Comparison of ENCODE assay signal across 11 mouse cellular contexts in genomic region chr9:116553181-116553580, GRCm38 (mm10).
DNase-seq lines count a peak whose midpoint lies in the region; ATAC-seq and TF ChIP-seq lines count a peak whose summit lies in the region.
"Had no signal": no experiment of that assay in that cellular context is flagged by ENCODE, and none has a peak within 500 bp of the region (broad histone marks: within the 10 kb centered on the region; RNA-seq: fewer than 3 reads in every experiment).

No protein-coding gene starts in this region.

- no peaks in the 10 kb centered on the region for H3K27me3 ChIP-seq in kidney, adult 2 months (replicated peaks; ENCODE audit: control insufficient read depth, insufficient read depth, low read length)
- H3K27me3 ChIP-seq in kidney, embryonic 14.5 days (ENCODE audit: control insufficient read depth, insufficient read depth, low read length): no peaks in the 10 kb centered on the region
- no peaks in the 10 kb centered on the region for H3K27me3 ChIP-seq in limb, embryonic 10.5 days (ENCODE audit: low read depth, poor library complexity, severe bottlenecking)
- H3K27me3 ChIP-seq: heart, embryonic 13.5 days; limb, embryonic 15.5 days; neural tube, embryonic 12.5 days had no signal

- no peaks in the 10 kb centered on the region for H3K4me1 ChIP-seq in kidney, adult 2 months (ENCODE audit: control insufficient read depth, insufficient read depth, low read length)
- no peaks in the 10 kb centered on the region for H3K4me1 ChIP-seq in kidney, embryonic 14.5 days (ENCODE audit: control insufficient read depth, insufficient read depth, low read length)
- H3K4me1 ChIP-seq in limb, embryonic 10.5 days: peaks cover 39% of the 10 kb centered on the region

- TF ChIP-seq CTCF in kidney, adult 2 months (conservative IDR thresholded peaks at IDR 0.05; ENCODE audit: insufficient read depth, insufficient read length, low read depth, low read length): peak; percentile 59

- no peak for ATAC-seq in kidney, embryonic 14.5 days (ENCODE audit: low FRiP score, low TSS enrichment)
- no peak for ATAC-seq in frontal cortex, adult (ENCODE audit: low TSS enrichment)

- no peak overlapping the region for H3K4me3 ChIP-seq in kidney, adult 2 months (ENCODE audit: insufficient read depth, low read depth, low read length)
- no peak overlapping the region for H3K4me3 ChIP-seq in kidney, embryonic 14.5 days (ENCODE audit: low read length)
- H3K4me3 ChIP-seq in limb, embryonic 10.5 days: no peak overlapping the region
- H3K4me3 ChIP-seq: heart, embryonic 13.5 days; limb, embryonic 15.5 days; neural tube, embryonic 12.5 days had no signal

- no peaks in the 10 kb centered on the region for H3K9me3 ChIP-seq in kidney, embryonic 14.5 days (ENCODE audit: control insufficient read depth, low read length)
- no peaks in the 10 kb centered on the region for H3K9me3 ChIP-seq in limb, embryonic 10.5 days (replicated peaks)
- H3K9me3 ChIP-seq: heart, embryonic 13.5 days; limb, embryonic 15.5 days; neural tube, embryonic 12.5 days had no signal

- intact Hi-C loops in gastrocnemius, postnatal 14 days (cut with DNase I; ENCODE audit: low total_unique reads): no loop called here

- DNase-seq in kidney, adult 2 months: peak; percentile 14
- DNase-seq in A20 (ENCODE audit: low read depth, low spot score) (peak; percentile 36), ES-CJ7 (ENCODE audit: low read depth, low spot score) (peak; percentile 28)
- no peak for DNase-seq in limb, embryonic 10.5 days (ENCODE audit: low spot score)
- DNase-seq in gastrocnemius, postnatal 14 days: no peak
- DNase-seq: cerebellum, adult 8-10 months had no signal

- TF ChIP-seq POLR2A in kidney, adult 2 months (IDR thresholded peaks at IDR 0.05; ENCODE audit: low read depth, low read length): no peak

- 79% methylated on average over 3 of the region's 3 CpGs for WGBS in kidney, adult 2 months
- WGBS in kidney, embryonic 14.5 days: 87% methylated on average over 3 of the region's 3 CpGs
- 89% methylated on average over 3 of the region's 3 CpGs for WGBS in limb, embryonic 10.5 days

- H3K4me2 ChIP-seq in kidney, embryonic 14.5 days (replicated peaks; ENCODE audit: low read depth, low read length): no peak overlapping the region
- H3K4me2 ChIP-seq: heart, embryonic 13.5 days; limb, embryonic 15.5 days; neural tube, embryonic 12.5 days had no signal

- H3K36me3 ChIP-seq in kidney, adult 2 months (ENCODE audit: control insufficient read depth, insufficient read depth, low read length): no peaks in the 10 kb centered on the region
- no peaks in the 10 kb centered on the region for H3K36me3 ChIP-seq in kidney, embryonic 14.5 days (ENCODE audit: control insufficient read depth, insufficient read depth, low read length)
- no peaks in the 10 kb centered on the region for H3K36me3 ChIP-seq in limb, embryonic 10.5 days
- H3K36me3 ChIP-seq: heart, embryonic 13.5 days; limb, embryonic 15.5 days; neural tube, embryonic 12.5 days had no signal

- H3K9ac ChIP-seq in kidney, embryonic 14.5 days (ENCODE audit: low read depth, low read length): no peak overlapping the region
- H3K9ac ChIP-seq: heart, embryonic 13.5 days; limb, embryonic 15.5 days; neural tube, embryonic 12.5 days had no signal

- H3K27ac ChIP-seq in kidney, adult 2 months (ENCODE audit: insufficient read depth, low read depth, low read length): no peak overlapping the region
- H3K27ac ChIP-seq in kidney, embryonic 14.5 days (ENCODE audit: low read depth, low read length): no peak overlapping the region
- H3K27ac ChIP-seq in limb, embryonic 10.5 days: peak overlapping the region; percentile 67; the same call in 1 of the 2 replicates
- H3K27ac ChIP-seq: heart, embryonic 13.5 days; limb, embryonic 15.5 days; neural tube, embryonic 12.5 days had no signal

Comparison
In these comparisons a context has a peak if more than half of its experiments do, and no peak if none do; other contexts are left out.
1. DNase-seq: peak in kidney, adult 2 months (single experiment), A20 (single experiment) and ES-CJ7 (single experiment); none in limb, embryonic 10.5 days (single experiment) and gastrocnemius, postnatal 14 days (single experiment).